Mouse (Mus musculus): ENCODE data around the gene Iqck. TPM values are rescaled to one million over a fixed set of nuclear protein-coding genes. Genes with fewer than 3 reads are reported as not detected.

Gene Iqck
- polyA plus RNA-seq, 2 experiments, result 0.22 to 0.40 TPM

DNA sequence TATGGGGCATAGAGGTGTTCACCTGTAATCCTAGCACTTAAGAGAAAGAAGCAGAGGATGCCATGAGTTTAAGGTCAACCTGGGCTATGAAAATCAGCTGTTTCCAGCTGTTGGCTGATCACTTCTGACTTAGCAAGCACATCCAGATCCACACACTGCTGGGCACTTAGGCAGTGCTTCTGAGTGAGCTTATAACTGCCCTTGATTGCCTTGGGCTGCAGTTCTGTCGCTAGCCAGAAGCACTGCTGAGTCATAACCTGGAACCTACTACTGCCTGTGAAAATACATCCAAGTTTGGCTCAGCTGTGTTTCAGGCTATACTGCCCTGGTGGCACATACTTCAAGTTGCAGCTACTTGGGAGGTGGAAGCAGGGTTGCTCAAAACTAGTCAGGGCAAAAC lies 13.8 kb upstream of the Iqck start:
- no peak overlapping the region for H3K4me3 ChIP-seq (ENCODE audit: insufficient read depth in 1 of 2, low read depth in 2 of 2, low read length in 2 of 2)
- H3K9ac ChIP-seq (replicated peaks), result no peak overlapping the region
- no peaks in the 10 kb centered on the region for H3K4me1 ChIP-seq (replicated peaks; ENCODE audit: control insufficient read depth in 2 of 2, insufficient read depth in 2 of 2, low read length in 1 of 2)
- peaks cover 31% of the 10 kb centered on the region for H3K36me3 ChIP-seq (replicated peaks; ENCODE audit: control insufficient read depth, insufficient read depth, low read depth)
- H3K4me2 ChIP-seq (ENCODE audit: low read depth), result no peak overlapping the region
- H3K9me3 ChIP-seq (ENCODE audit: control insufficient read depth, low read length), result no peaks in the 10 kb centered on the region
- WGBS (ENCODE audit: insufficient replicate concordance), result 38% methylated on average over 1 of the region's 1 CpGs
- TF ChIP-seq EP300 (IDR thresholded peaks at IDR 0.05; ENCODE audit: low read depth) (no peak), CTCF (IDR thresholded peaks at IDR 0.05; ENCODE audit: low read depth) (no peak)
- no peaks in the 10 kb centered on the region for H3K27me3 ChIP-seq (ENCODE audit: control insufficient read depth, insufficient read depth, low read length)
- H3K27ac ChIP-seq, result no peak overlapping the region
- no peak for DNase-seq (ENCODE audit: low read depth in 3 of 3, low spot score in 3 of 3)
- no peak for ATAC-seq (ENCODE audit: insufficient read depth)

DNA sequence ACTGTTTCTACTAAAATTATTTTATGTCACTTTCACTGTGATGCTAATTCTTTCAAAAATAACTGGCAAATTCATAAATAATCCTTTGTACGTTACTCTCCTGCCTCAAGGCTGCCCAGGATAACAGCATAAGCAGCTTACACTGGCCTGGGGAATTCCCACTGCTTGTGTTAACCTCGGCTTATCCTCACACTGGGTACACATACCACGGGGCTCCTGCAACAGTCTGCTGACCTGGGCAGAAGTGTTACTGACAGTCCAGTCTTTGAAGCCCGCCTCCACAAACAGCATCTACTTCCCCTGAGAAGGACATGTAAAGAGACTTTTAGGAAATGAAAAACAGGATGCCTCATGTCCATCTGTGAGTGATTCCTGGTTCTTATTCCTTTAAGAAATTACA lies 12.6 kb upstream of the Iqck start:
- TF ChIP-seq CTCF (IDR thresholded peaks at IDR 0.05; ENCODE audit: low read depth), result no peak
- TF ChIP-seq EP300 (IDR thresholded peaks at IDR 0.05; ENCODE audit: low read depth), result no peak
- Histone ChIP-seq H3K36me3 (replicated peaks; ENCODE audit: control insufficient read depth, insufficient read depth, low read depth) (peaks cover 38% of the 10 kb centered on the region), H3K27me3 (ENCODE audit: control insufficient read depth, insufficient read depth, low read length) (no peaks in the 10 kb centered on the region), H3K27ac (no peak overlapping the region), H3K4me3 (ENCODE audit: insufficient read depth in 1 of 2, low read depth in 2 of 2, low read length in 2 of 2) (no peak overlapping the region), H3K4me2 (ENCODE audit: low read depth) (no peak overlapping the region), H3K9ac (replicated peaks) (no peak overlapping the region), H3K4me1 (replicated peaks; ENCODE audit: control insufficient read depth in 2 of 2, insufficient read depth in 2 of 2, low read length in 1 of 2) (no peaks in the 10 kb centered on the region), H3K9me3 (ENCODE audit: control insufficient read depth, low read length) (no peaks in the 10 kb centered on the region)
- no peak for ATAC-seq (ENCODE audit: insufficient read depth)
- WGBS (ENCODE audit: insufficient replicate concordance), result 66% methylated on average over 4 of the region's 4 CpGs
- no peak for DNase-seq (ENCODE audit: low read depth in 3 of 3, low spot score in 3 of 3)

DNA sequence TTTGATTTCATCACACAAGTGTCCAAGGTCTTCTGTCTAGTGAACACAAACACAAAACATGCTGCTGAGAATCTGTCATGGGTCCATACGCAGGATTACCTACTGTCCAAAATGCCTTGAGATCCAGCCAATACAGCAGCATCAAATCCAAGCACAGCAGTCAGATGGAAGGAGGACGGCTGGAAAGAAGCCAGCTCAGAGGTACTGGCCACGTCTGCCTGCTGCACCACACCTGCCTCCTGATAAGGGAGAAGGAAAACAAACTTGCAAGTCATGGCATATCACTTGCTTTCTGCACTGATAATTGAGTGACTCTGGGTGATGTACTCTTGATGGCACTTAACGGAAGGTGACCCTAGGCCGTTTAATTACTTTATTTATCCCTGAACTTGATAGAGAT lies 10.4 kb upstream of the Iqck start:
- Histone ChIP-seq H3K4me3 (ENCODE audit: insufficient read depth in 1 of 2, low read depth in 2 of 2, low read length in 2 of 2) (no peak overlapping the region), H3K27ac (no peak overlapping the region), H3K27me3 (ENCODE audit: control insufficient read depth, insufficient read depth, low read length) (no peaks in the 10 kb centered on the region), H3K9ac (replicated peaks) (no peak overlapping the region), H3K4me1 (replicated peaks; ENCODE audit: control insufficient read depth in 2 of 2, insufficient read depth in 2 of 2, low read length in 1 of 2) (no peaks in the 10 kb centered on the region), H3K9me3 (ENCODE audit: control insufficient read depth, low read length) (no peaks in the 10 kb centered on the region), H3K36me3 (replicated peaks; ENCODE audit: control insufficient read depth, insufficient read depth, low read depth) (peaks cover 43% of the 10 kb centered on the region), H3K4me2 (ENCODE audit: low read depth) (no peak overlapping the region)
- no peak for DNase-seq (ENCODE audit: low read depth in 3 of 3, low spot score in 3 of 3)
- no peak for ATAC-seq (ENCODE audit: insufficient read depth)
- 54% methylated on average over 5 of the region's 5 CpGs for WGBS (ENCODE audit: insufficient replicate concordance)
- TF ChIP-seq CTCF (IDR thresholded peaks at IDR 0.05; ENCODE audit: low read depth) (no peak), EP300 (IDR thresholded peaks at IDR 0.05; ENCODE audit: low read depth) (no peak)

DNA sequence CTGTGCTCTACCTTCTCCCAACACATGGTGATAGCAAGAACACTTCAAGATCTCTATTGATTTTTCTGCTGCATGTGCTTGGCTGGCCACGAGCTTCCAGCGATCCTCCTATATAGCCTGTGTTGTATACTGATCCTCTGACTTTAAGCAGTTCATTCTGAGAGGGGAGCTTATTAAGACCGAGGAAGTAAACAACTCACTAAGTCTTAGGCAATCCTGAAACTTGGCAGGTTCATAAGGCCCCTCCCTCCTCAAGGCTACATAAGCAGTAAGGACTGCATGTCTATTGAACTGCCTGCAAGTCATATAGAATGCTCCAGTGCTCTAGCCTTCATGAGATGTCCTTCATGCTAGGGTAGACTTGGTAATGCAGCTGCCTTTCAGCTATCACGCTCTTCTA lies 9.2 kb upstream of the Iqck start:
- H3K4me1 ChIP-seq (replicated peaks; ENCODE audit: control insufficient read depth in 2 of 2, insufficient read depth in 2 of 2, low read length in 1 of 2), result no peaks in the 10 kb centered on the region
- no peak for TF ChIP-seq EP300 (IDR thresholded peaks at IDR 0.05; ENCODE audit: low read depth)
- no peak for TF ChIP-seq CTCF (IDR thresholded peaks at IDR 0.05; ENCODE audit: low read depth)
- peaks cover 47% of the 10 kb centered on the region for H3K36me3 ChIP-seq (replicated peaks; ENCODE audit: control insufficient read depth, insufficient read depth, low read depth)
- H3K4me3 ChIP-seq (ENCODE audit: insufficient read depth in 1 of 2, low read depth in 2 of 2, low read length in 2 of 2), result no peak overlapping the region
- no peaks in the 10 kb centered on the region for H3K27me3 ChIP-seq (ENCODE audit: control insufficient read depth, insufficient read depth, low read length)
- DNase-seq (ENCODE audit: low read depth in 3 of 3, low spot score in 3 of 3) (no peak), ATAC-seq (ENCODE audit: insufficient read depth) (no peak)
- 90% methylated on average over 4 of the region's 4 CpGs for WGBS (ENCODE audit: insufficient replicate concordance)
- H3K4me2 ChIP-seq (ENCODE audit: low read depth), result no peak overlapping the region
- H3K27ac ChIP-seq, result no peak overlapping the region
- no peak overlapping the region for H3K9ac ChIP-seq (replicated peaks)
- H3K9me3 ChIP-seq (ENCODE audit: control insufficient read depth, low read length), result no peaks in the 10 kb centered on the region

DNA sequence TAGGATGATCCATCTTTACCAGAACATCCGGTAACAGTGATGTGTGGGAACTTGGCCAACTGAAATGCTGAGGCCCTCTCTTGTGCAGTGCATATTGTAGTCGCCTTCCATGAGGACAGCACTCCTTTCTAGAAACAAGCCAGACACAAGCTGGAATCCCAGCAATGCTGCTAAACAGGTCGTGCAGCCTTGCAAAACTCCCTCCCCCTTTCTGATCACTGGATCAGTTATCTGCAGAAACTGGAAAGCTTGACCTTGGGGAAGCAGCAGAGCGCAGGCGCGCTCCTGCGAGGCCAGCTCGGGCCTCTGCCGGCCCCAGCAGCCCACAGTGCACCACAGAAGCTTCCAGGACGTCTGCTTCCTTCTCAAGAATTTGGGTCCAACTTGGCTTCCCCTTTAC lies 6.8 kb upstream of the Iqck start:
- 78% methylated on average over 10 of the region's 10 CpGs for WGBS (ENCODE audit: insufficient replicate concordance)
- ATAC-seq (ENCODE audit: insufficient read depth) (no peak), DNase-seq (ENCODE audit: low read depth in 3 of 3, low spot score in 3 of 3) (no peak)
- Histone ChIP-seq H3K4me1 (replicated peaks; ENCODE audit: control insufficient read depth in 2 of 2, insufficient read depth in 2 of 2, low read length in 1 of 2) (no peaks in the 10 kb centered on the region), H3K27me3 (ENCODE audit: control insufficient read depth, insufficient read depth, low read length) (no peaks in the 10 kb centered on the region), H3K4me3 (ENCODE audit: insufficient read depth in 1 of 2, low read depth in 2 of 2, low read length in 2 of 2) (no peak overlapping the region), H3K36me3 (replicated peaks; ENCODE audit: control insufficient read depth, insufficient read depth, low read depth) (peaks cover 41% of the 10 kb centered on the region), H3K4me2 (ENCODE audit: low read depth) (no peak overlapping the region), H3K9ac (replicated peaks) (no peak overlapping the region), H3K27ac (no peak overlapping the region), H3K9me3 (ENCODE audit: control insufficient read depth, low read length) (no peaks in the 10 kb centered on the region)
- TF ChIP-seq EP300 (IDR thresholded peaks at IDR 0.05; ENCODE audit: low read depth) (no peak), CTCF (IDR thresholded peaks at IDR 0.05; ENCODE audit: low read depth) (no peak)

Measured in liver, embryonic 14.5 days (tissue).